Mouse (Mus musculus): ENCODE measurements around the gene Wfs1.

DNA sequence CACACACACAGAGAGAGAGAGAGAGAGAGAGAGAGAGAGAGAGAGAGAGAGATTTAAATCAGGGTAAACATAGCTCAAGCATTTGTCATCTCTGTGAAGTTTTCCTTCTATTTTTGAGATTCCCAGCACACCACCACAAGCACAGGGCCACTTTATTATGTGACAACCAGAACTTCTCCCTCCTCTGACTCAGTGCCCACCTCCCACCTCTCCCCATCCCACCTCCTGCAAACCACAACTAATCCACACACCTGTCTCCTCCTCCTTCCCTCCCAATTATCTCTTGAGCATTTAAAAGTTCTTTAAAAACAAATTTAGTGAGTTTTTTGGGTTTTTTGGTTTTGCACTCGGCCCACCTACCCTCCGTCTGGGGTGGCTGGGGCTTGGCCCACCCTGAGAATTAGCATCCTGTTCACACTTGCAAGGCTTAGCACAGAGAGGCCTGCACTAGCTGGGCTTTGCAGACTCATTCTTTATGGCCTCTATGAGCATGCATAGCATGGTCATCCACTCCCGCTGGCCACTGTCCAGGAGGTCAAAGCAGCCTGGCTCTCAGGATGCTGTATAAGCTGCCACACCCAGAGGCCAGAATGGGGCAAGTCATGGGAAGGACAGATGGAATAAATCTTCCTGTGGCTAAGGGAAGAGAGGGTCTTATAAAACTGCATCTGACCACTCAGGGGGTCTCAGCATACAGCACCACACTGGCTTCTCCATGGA is 1.8 kb upstream of the Wfs1 start:
- TF ChIP-seq TAL1 (IDR thresholded peaks at IDR 0.05; ENCODE audit: low read length) (no peak), GATA1 (IDR thresholded peaks at IDR 0.05; ENCODE audit: low read length) (no peak)

All from erythroblast, embryonic 14.5 days (primary cell).